Mouse (Mus musculus): ENCODE results near the gene Hfe2. TPM values are rescaled to one million over a fixed set of nuclear protein-coding genes. Genes with fewer than 3 reads are reported as not detected.
"Not testable (repeated sequence)": the region's sequence is repeated elsewhere in the genome, so short reads cannot be mapped to it uniquely, and the experiment has no call there.

The Hfe2 gene
- polyA plus RNA-seq, 1 experiment = not detected

DNA sequence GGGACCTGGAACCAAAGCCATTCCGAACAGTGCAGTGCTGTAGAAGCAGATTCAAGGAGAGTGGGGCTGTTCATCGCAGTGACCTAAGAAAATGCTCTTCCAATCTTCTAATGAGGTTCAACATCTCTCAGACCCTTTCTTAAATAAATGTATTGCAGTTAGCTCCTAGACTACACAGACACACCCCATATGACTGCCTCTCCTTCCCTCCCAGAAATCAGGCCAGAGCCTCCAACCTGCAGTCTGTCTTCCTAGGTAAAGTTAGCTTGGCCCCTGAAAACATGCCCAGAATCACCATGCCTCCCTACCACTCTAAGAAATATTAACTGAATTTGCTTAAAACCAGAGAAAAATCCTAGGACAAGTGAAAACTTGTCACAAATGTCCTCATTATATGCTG lies 39.6 kb upstream of the Hfe2 start:
- Histone ChIP-seq H3K4me3 (ENCODE audit: insufficient read depth, low read length) (peak overlapping the region; percentile 6; the same call in 1 of the 2 replicates), H3K27ac (ENCODE audit: insufficient read depth, low read length) (no peak overlapping the region), H3K4me1 (ENCODE audit: control insufficient read depth, insufficient read depth, low read length) (peaks cover 3% of the 10 kb centered on the region)
- no peak for TF ChIP-seq CTCF (IDR thresholded peaks at IDR 0.05; ENCODE audit: borderline replicate concordance, insufficient read depth, low read length)
- TF ChIP-seq POLR2A (IDR thresholded peaks at IDR 0.05; ENCODE audit: low read depth, low read length) = no peak

DNA sequence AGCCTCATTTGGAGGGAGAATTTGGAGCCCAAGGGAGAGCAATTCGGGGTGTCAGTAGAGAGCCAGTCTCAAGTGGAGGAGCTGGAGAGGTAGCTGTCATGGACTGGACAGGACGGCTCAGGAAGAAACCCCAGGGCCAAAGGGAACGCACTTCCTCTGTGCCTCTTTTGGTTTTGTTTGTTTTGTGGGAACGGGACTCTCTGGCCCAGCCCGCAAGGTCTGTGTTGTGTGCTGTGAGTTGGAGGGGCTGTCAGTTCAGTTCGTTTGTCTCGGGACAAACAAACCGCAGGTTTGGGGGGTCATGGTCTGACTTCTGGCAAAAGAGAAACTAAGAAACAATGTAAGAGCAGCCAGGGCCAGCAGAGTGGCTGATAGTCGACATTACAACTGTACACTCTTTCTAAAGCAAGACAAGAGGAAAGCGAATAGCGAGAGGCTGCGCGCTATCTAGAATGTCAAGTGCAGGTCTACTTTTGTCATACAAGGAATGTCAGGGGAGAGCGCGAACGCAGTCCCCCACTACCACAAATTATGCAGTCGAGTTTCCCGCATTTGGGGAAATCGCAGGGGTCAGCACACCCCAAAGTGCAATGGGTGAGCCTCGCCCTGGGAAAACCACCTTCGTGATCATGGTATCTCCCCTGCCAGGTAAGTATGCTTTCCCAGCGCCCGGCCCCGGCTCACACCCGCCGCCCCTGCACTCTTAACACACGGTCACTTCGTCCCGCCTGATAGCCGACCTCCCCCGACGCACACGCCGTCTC lies 38.7 kb upstream of the Hfe2 start:
- not testable (repeated sequence) for H3K27ac ChIP-seq (ENCODE audit: insufficient read depth, low read length); H3K4me1 ChIP-seq (ENCODE audit: control insufficient read depth, insufficient read depth, low read length); H3K4me3 ChIP-seq (ENCODE audit: insufficient read depth, low read length)

GRCm38 (mm10) chr3:96486828-96487559 lies 38.0 kb upstream of the Hfe2 start:
- not testable (repeated sequence) for H3K4me1 ChIP-seq (ENCODE audit: control insufficient read depth, insufficient read depth, low read length); H3K4me3 ChIP-seq (ENCODE audit: insufficient read depth, low read length); H3K27ac ChIP-seq (ENCODE audit: insufficient read depth, low read length)

GRCm38 (mm10) chr3:96487596-96488289 lies 37.2 kb upstream of the Hfe2 start:
- Histone ChIP-seq H3K27ac (ENCODE audit: insufficient read depth, low read length) (peak overlapping the region; percentile 89), H3K4me1 (ENCODE audit: control insufficient read depth, insufficient read depth, low read length) (peaks cover 3% of the 10 kb centered on the region), H3K4me3 (ENCODE audit: insufficient read depth, low read length) (peak overlapping the region; percentile 29)
- no peak for TF ChIP-seq CTCF (IDR thresholded peaks at IDR 0.05; ENCODE audit: borderline replicate concordance, insufficient read depth, low read length)
- no peak for TF ChIP-seq POLR2A (IDR thresholded peaks at IDR 0.05; ENCODE audit: low read depth, low read length)

DNA sequence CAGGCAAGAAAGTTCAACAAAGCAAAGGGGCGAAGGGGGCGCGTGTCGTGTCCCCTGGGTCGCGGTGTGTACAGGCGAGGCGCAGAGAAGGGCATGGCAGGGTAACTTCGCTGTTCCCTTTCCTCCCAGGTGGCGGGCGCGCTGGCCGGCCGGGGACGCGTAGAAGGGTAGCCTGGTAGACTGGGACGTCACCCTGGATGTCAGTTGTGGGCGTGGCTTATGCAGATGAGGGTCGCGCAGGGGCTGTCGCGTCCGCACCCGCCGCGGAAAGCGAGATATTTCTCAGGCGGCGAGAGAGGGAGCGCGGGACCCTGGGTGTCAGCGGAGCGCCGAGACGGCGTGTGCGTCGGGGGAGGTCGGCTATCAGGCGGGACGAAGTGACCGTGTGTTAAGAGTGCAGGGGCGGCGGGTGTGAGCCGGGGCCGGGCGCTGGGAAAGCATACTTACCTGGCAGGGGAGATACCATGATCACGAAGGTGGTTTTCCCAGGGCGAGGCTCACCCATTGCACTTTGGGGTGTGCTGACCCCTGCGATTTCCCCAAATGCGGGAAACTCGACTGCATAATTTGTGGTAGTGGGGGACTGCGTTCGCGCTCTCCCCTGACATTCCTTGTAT lies 36.6 kb upstream of the Hfe2 start:
- not testable (repeated sequence) for H3K4me1 ChIP-seq (ENCODE audit: control insufficient read depth, insufficient read depth, low read length)
- Histone ChIP-seq H3K4me3 (ENCODE audit: insufficient read depth, low read length) (peak overlapping the region; percentile 29), H3K27ac (ENCODE audit: insufficient read depth, low read length) (peak overlapping the region; percentile 89; the same call in 1 of the 2 replicates)

DNA sequence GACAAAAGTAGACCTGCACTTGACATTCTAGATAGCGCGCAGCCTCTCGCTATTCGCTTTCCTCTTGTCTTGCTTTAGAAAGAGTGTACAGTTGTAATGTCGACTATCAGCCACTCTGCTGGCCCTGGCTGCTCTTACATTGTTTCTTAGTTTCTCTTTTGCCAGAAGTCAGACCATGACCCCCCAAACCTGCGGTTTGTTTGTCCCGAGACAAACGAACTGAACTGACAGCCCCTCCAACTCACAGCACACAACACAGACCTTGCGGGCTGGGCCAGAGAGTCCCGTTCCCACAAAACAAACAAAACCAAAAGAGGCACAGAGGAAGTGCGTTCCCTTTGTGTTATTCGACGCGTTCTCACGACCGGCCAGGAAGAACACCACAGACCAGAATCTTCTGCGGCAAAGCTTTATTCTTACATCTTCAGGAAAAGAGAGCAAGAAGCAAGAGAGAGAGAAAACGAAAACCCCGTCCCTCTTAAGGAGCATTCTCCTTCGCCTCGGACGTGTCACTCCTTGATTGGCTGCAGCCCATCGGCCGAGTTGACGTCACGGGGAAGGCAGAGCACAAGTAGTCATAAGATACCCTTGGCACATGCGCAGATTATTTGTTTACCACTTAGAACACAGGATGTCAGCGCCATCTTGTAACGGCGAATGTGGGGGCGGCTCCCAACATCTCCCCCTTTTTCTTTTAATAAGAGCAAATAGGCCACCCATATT lies 35.9 kb upstream of the Hfe2 start:
- H3K4me3 ChIP-seq (ENCODE audit: insufficient read depth, low read length); H3K4me1 ChIP-seq (ENCODE audit: control insufficient read depth, insufficient read depth, low read length): not testable (repeated sequence)
- peak overlapping the region; percentile 88 for H3K27ac ChIP-seq (ENCODE audit: insufficient read depth, low read length)
- TF ChIP-seq POLR2A (IDR thresholded peaks at IDR 0.05; ENCODE audit: low read depth, low read length) = peak; percentile 44

GRCm38 (mm10) chr3:96489636-96490035 lies 35.3 kb upstream of the Hfe2 start:
- not testable (repeated sequence) for H3K4me1 ChIP-seq (ENCODE audit: control insufficient read depth, insufficient read depth, low read length); H3K4me3 ChIP-seq (ENCODE audit: insufficient read depth, low read length)
- peak overlapping the region; percentile 84 for H3K27ac ChIP-seq (ENCODE audit: insufficient read depth, low read length)

DNA sequence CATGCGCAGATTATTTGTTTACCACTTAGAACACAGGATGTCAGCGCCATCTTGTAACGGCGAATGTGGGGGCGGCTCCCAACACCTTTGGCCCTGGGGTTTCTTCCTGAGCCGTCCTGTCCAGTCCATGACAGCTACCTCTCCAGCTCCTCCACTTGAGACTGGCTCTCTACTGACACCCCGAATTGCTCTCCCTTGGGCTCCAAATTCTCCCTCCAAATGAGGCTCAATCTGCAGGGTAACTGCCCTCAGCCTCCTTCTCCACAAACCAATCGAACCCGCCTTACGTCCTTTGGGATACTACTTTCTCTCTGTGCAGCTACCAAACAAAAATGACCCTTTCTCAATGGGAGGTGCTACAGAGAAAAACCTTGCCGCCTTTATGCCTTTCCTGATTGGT lies 30.5 kb upstream of the Hfe2 start:
- not testable (repeated sequence) for H3K4me3 ChIP-seq (ENCODE audit: insufficient read depth, low read length); H3K27ac ChIP-seq (ENCODE audit: insufficient read depth, low read length); H3K4me1 ChIP-seq (ENCODE audit: control insufficient read depth, insufficient read depth, low read length)

DNA sequence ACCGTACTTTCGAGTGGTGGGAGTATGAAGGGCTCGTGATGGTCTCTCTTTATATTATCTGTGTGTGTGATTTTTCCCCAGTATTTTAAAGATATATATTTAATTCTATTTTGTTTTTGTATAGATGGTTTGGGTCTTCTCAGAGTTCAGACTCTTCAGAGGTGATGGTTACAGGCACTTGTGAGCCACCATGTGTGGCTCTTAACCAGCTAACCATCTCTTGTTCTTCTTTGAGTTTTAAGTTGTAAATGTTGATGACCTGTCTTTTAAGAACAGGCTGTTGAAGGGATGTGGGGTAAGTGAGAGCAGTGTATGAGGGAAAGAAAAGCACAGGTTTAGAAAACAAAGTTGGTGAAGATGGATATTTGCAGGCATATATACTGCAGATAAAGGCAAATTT lies 30.1 kb upstream of the Hfe2 start:
- Histone ChIP-seq H3K27ac (ENCODE audit: insufficient read depth, low read length) (no peak overlapping the region), H3K4me3 (ENCODE audit: insufficient read depth, low read length) (no peak overlapping the region), H3K4me1 (ENCODE audit: control insufficient read depth, insufficient read depth, low read length) (no peaks in the 10 kb centered on the region)
- no peak for TF ChIP-seq POLR2A (IDR thresholded peaks at IDR 0.05; ENCODE audit: low read depth, low read length)
- no peak for TF ChIP-seq CTCF (IDR thresholded peaks at IDR 0.05; ENCODE audit: borderline replicate concordance, insufficient read depth, low read length)

Measured in embryonic fibroblast, embryonic 13.5 days (primary cell).